In genomic region chr3:69962187-69962586, GRCm38 (mm10) we compare ENCODE assay signal across 9 mouse cellular contexts. TPM values are rescaled to one million over a fixed set of nuclear protein-coding genes. Genes with fewer than 3 reads are reported as not detected.
DNase-seq lines count a peak whose midpoint lies in the region; ATAC-seq and TF ChIP-seq lines count a peak whose summit lies in the region.
"Had no signal": no experiment of that assay in that cellular context is flagged by ENCODE, and none has a peak within 500 bp of the region (broad histone marks: within the 10 kb centered on the region; RNA-seq: fewer than 3 reads in every experiment).

No protein-coding gene starts in this region.

- no peak overlapping the region for H3K4me3 ChIP-seq in intestine, postnatal 0 days (ENCODE audit: low read depth, low read length)
- H3K4me3 ChIP-seq in intestine, embryonic 15.5 days (replicated peaks), result no peak overlapping the region
- no peak overlapping the region for H3K4me3 ChIP-seq in G1E (ENCODE audit: low read depth, low read length)
- no peak overlapping the region for H3K4me3 ChIP-seq in bone marrow, adult 2 months (replicated peaks; ENCODE audit: control insufficient read depth, low read depth, low read length)
- H3K4me3 ChIP-seq in forebrain, embryonic 14.5 days (ENCODE audit: low read depth, low read length), result no peak overlapping the region
- H3K4me3 ChIP-seq: heart, embryonic 13.5 days; neural tube, embryonic 12.5 days had no signal

- no peak overlapping the region for H3K4me2 ChIP-seq in intestine, postnatal 0 days (replicated peaks; ENCODE audit: low read depth)
- no peak overlapping the region for H3K4me2 ChIP-seq in intestine, embryonic 15.5 days (replicated peaks)
- no peak overlapping the region for H3K4me2 ChIP-seq in forebrain, embryonic 14.5 days (ENCODE audit: low read length)
- H3K4me2 ChIP-seq: heart, embryonic 13.5 days; neural tube, embryonic 12.5 days had no signal

- no peaks in the 10 kb centered on the region for H3K36me3 ChIP-seq in intestine, postnatal 0 days (ENCODE audit: control insufficient read depth, insufficient read depth)
- H3K36me3 ChIP-seq in intestine, embryonic 15.5 days, result no peaks in the 10 kb centered on the region
- no peaks in the 10 kb centered on the region for H3K36me3 ChIP-seq in G1E (replicated peaks)
- no peaks in the 10 kb centered on the region for H3K36me3 ChIP-seq in forebrain, embryonic 14.5 days (ENCODE audit: control insufficient read depth, insufficient read depth, low read length)
- H3K36me3 ChIP-seq: heart, embryonic 13.5 days; neural tube, embryonic 12.5 days had no signal

- no peak for ATAC-seq in intestine, postnatal 0 days
- ATAC-seq in intestine, embryonic 15.5 days, result no peak
- no peak; the same call in 1 of the 2 replicates for ATAC-seq in G1E (ENCODE audit: extremely low read depth, insufficient number of reproducible peaks, low FRiP score, poor library complexity, severe bottlenecking)
- ATAC-seq in forebrain, embryonic 14.5 days, result no peak

- no peak overlapping the region for H3K27ac ChIP-seq in intestine, postnatal 0 days (ENCODE audit: low read depth, low read length)
- H3K27ac ChIP-seq in intestine, embryonic 15.5 days, result no peak overlapping the region
- H3K27ac ChIP-seq in bone marrow, adult 2 months (ENCODE audit: control insufficient read depth, insufficient read depth, low read depth, low read length, poor library complexity), result no peak overlapping the region
- H3K27ac ChIP-seq in forebrain, embryonic 14.5 days (ENCODE audit: low read depth, low read length), result no peak overlapping the region
- H3K27ac ChIP-seq: heart, embryonic 13.5 days; neural tube, embryonic 12.5 days had no signal

- no peak for TF ChIP-seq POLR2A in bone marrow, adult 2 months (IDR thresholded peaks at IDR 0.05; ENCODE audit: borderline replicate concordance, control insufficient read depth, low read depth, low read length)

- DNase-seq in G1E (ENCODE audit: low spot score), result no peak
- peak; percentile 17 for DNase-seq in forebrain, embryonic 14.5 days (ENCODE audit: low spot score)
- peak; percentile 29 for DNase-seq in lung, postnatal 25 days (ENCODE audit: low spot score)
- no peak for DNase-seq in left cerebral cortex, adult 8-10 months (ENCODE audit: low spot score in 2 of 2)

- TF ChIP-seq CTCF in intestine, postnatal 0 days (IDR thresholded peaks at IDR 0.05; ENCODE audit: low read depth), result peak; percentile 76
- peak; percentile 50; the same call in 1 of the 2 replicates for TF ChIP-seq CTCF in G1E (IDR thresholded peaks at IDR 0.05; ENCODE audit: low read depth, low read length)
- TF ChIP-seq CTCF in bone marrow, adult 2 months (IDR thresholded peaks at IDR 0.05; ENCODE audit: control insufficient read depth, insufficient read depth, low read length), result peak; percentile 59

- H3K9me3 ChIP-seq in intestine, postnatal 0 days (ENCODE audit: control insufficient read depth), result no peaks in the 10 kb centered on the region
- H3K9me3 ChIP-seq in intestine, embryonic 15.5 days, result no peaks in the 10 kb centered on the region
- peaks cover 2% of the 10 kb centered on the region; the same call in 1 of the 2 replicates for H3K9me3 ChIP-seq in G1E (replicated peaks)
- no peaks in the 10 kb centered on the region for H3K9me3 ChIP-seq in forebrain, embryonic 14.5 days (replicated peaks; ENCODE audit: control insufficient read depth, low read length)
- H3K9me3 ChIP-seq: heart, embryonic 13.5 days; neural tube, embryonic 12.5 days had no signal

- H3K4me1 ChIP-seq in intestine, postnatal 0 days (replicated peaks; ENCODE audit: control insufficient read depth, insufficient read depth, low read length), result no peaks in the 10 kb centered on the region
- no peaks in the 10 kb centered on the region for H3K4me1 ChIP-seq in intestine, embryonic 15.5 days (replicated peaks)
- H3K4me1 ChIP-seq in G1E (ENCODE audit: insufficient read depth, low read depth, low read length), result no peaks in the 10 kb centered on the region
- no peaks in the 10 kb centered on the region for H3K4me1 ChIP-seq in bone marrow, adult 2 months (ENCODE audit: control insufficient read depth, insufficient read depth, low read length)
- H3K4me1 ChIP-seq in forebrain, embryonic 14.5 days (ENCODE audit: control insufficient read depth, insufficient read depth, low read length), result no peaks in the 10 kb centered on the region
- H3K4me1 ChIP-seq: heart, embryonic 13.5 days; neural tube, embryonic 12.5 days had no signal

- no peak overlapping the region for H3K9ac ChIP-seq in intestine, postnatal 0 days (ENCODE audit: low read depth, low read length)
- no peak overlapping the region for H3K9ac ChIP-seq in intestine, embryonic 15.5 days
- H3K9ac ChIP-seq in forebrain, embryonic 14.5 days (ENCODE audit: low read length), result no peak overlapping the region
- H3K9ac ChIP-seq: heart, embryonic 13.5 days; neural tube, embryonic 12.5 days had no signal

- 52% methylated on average over 5 of the region's 5 CpGs for WGBS in intestine, postnatal 0 days
- WGBS in intestine, embryonic 15.5 days, result 54% methylated on average over 5 of the region's 5 CpGs
- WGBS in bone marrow, adult 2 months, result 53% methylated on average over 5 of the region's 5 CpGs
- 56% methylated on average over 5 of the region's 5 CpGs for WGBS in forebrain, embryonic 14.5 days

- H3K27me3 ChIP-seq in intestine, postnatal 0 days (replicated peaks; ENCODE audit: control insufficient read depth, insufficient read depth, low read length), result no peaks in the 10 kb centered on the region
- no peaks in the 10 kb centered on the region for H3K27me3 ChIP-seq in intestine, embryonic 15.5 days (replicated peaks)
- no peaks in the 10 kb centered on the region for H3K27me3 ChIP-seq in G1E (ENCODE audit: insufficient read depth, low read length)
- H3K27me3 ChIP-seq in forebrain, embryonic 14.5 days (replicated peaks; ENCODE audit: control insufficient read depth, insufficient read depth, low read length), result no peaks in the 10 kb centered on the region
- H3K27me3 ChIP-seq: heart, embryonic 13.5 days; neural tube, embryonic 12.5 days had no signal

RNA-seq across cellular contexts. Expression of gene Otol1, which starts 45.2 kb away (rescaled TPM):
- polyA plus RNA-seq in intestine, postnatal 0 days (2015; fragmentation: Nextera tagmentation; extraction: Ambion mirVana), result not detected in 2 replicates
- polyA plus RNA-seq in intestine, embryonic 15.5 days (2015; fragmentation: Nextera tagmentation; extraction: Ambion mirVana), result not detected in 2 replicates
- total RNA-seq in G1E (2014; fragmentation: Nextera tagmentation) (not detected in 2 replicates), G1E (2017) (0.11 TPM in 1 of 2 replicates, not detected in the other)
- not detected in 2 replicates for polyA plus RNA-seq in G1E (2012)
- polyA plus RNA-seq in bone marrow, adult 2 months (2011; ENCODE audit: insufficient read depth, insufficient read length, low replicate concordance, missing spikeins), result not detected in 2 replicates
- not detected in 2 replicates for polyA plus RNA-seq in forebrain, embryonic 14.5 days (2014; fragmentation: Nextera tagmentation; extraction: Ambion mirVana)
- not detected for total RNA-seq in left cerebral cortex, adult 8-10 months (2022)
- polyA plus RNA-seq: heart, embryonic 13.5 days; neural tube, embryonic 12.5 days had no signal

Comparison
In these comparisons a context has a peak if more than half of its experiments do, and no peak if none do; other contexts are left out.
1. DNase-seq: peak in forebrain, embryonic 14.5 days (single experiment) and lung, postnatal 25 days (single experiment); none in G1E (single experiment) and left cerebral cortex, adult 8-10 months (0 of 2).
2. Peak in every context shown above with its lines, with median percentiles within 50 percentile points of each other: CTCF ChIP-seq.